Comparison of ENCODE assay signal across 7 mouse cellular contexts in genomic region chr9:20385343-20385703, GRCm38 (mm10). TPM values are rescaled to one million over a fixed set of nuclear protein-coding genes. Genes with fewer than 3 reads are reported as not detected.
DNase-seq lines count a peak whose midpoint lies in the region; ATAC-seq and TF ChIP-seq lines count a peak whose summit lies in the region.

No protein-coding gene starts in this region.

- H3K36me3 ChIP-seq in lung, embryonic 16.5 days (ENCODE audit: control insufficient read depth, insufficient read depth, low read length), result no peaks in the 10 kb centered on the region
- no peaks in the 10 kb centered on the region for H3K36me3 ChIP-seq in erythroblast, embryonic 14.5 days (ENCODE audit: control insufficient read depth)
- H3K36me3 ChIP-seq in limb, embryonic 14.5 days (ENCODE audit: control insufficient read depth, insufficient read depth, low read length), result no peaks in the 10 kb centered on the region
- no peaks in the 10 kb centered on the region for H3K36me3 ChIP-seq in stomach, embryonic 14.5 days (ENCODE audit: control insufficient read depth, insufficient read depth, low read length)

- H3K27ac ChIP-seq in lung, embryonic 16.5 days (ENCODE audit: low read length), result peak overlapping the region; percentile 82
- peak overlapping the region; percentile 80 for H3K27ac ChIP-seq in limb, embryonic 14.5 days (replicated peaks; ENCODE audit: low read depth, low read length)
- H3K27ac ChIP-seq in stomach, embryonic 14.5 days (ENCODE audit: low read length), result peak overlapping the region; percentile 52; the same call in 1 of the 2 replicates

- ATAC-seq in lung, embryonic 16.5 days (ENCODE audit: low read depth), result peak; percentile 69
- peak; percentile 69 for ATAC-seq in limb, embryonic 14.5 days (ENCODE audit: low FRiP score, low read depth)
- peak; percentile 31; the same call in 1 of the 2 replicates for ATAC-seq in stomach, embryonic 14.5 days (ENCODE audit: insufficient number of reproducible peaks, insufficient read depth, low FRiP score, low read depth)

- H3K27me3 ChIP-seq in lung, embryonic 16.5 days (ENCODE audit: control insufficient read depth, insufficient read depth, low read depth, low read length), result no peaks in the 10 kb centered on the region
- no peaks in the 10 kb centered on the region for H3K27me3 ChIP-seq in erythroblast, embryonic 14.5 days (ENCODE audit: control insufficient read depth)
- H3K27me3 ChIP-seq in limb, embryonic 14.5 days (ENCODE audit: control insufficient read depth, insufficient read depth, low read length), result no peaks in the 10 kb centered on the region
- H3K27me3 ChIP-seq in stomach, embryonic 14.5 days (ENCODE audit: control insufficient read depth, insufficient read depth, low read length), result no peaks in the 10 kb centered on the region

- 12% methylated on average over 16 of the region's 16 CpGs for WGBS in lung, embryonic 16.5 days
- 24% methylated on average over 16 of the region's 16 CpGs for WGBS in limb, embryonic 14.5 days
- 12% methylated on average over 16 of the region's 16 CpGs for WGBS in stomach, embryonic 14.5 days

- H3K4me3 ChIP-seq in lung, embryonic 16.5 days (ENCODE audit: low read length), result peak overlapping the region; percentile 77
- peak overlapping the region; percentile 87 for H3K4me3 ChIP-seq in erythroblast, embryonic 14.5 days (replicated peaks)
- H3K4me3 ChIP-seq in limb, embryonic 14.5 days (replicated peaks; ENCODE audit: low read length), result peak overlapping the region; percentile 67
- peak overlapping the region; percentile 63 for H3K4me3 ChIP-seq in stomach, embryonic 14.5 days (ENCODE audit: low read depth, low read length)

- H3K9ac ChIP-seq in lung, embryonic 16.5 days (ENCODE audit: low read length), result peak overlapping the region; percentile 87
- H3K9ac ChIP-seq in limb, embryonic 14.5 days (ENCODE audit: low read depth, low read length, severe bottlenecking), result peak overlapping the region; percentile 77
- H3K9ac ChIP-seq in stomach, embryonic 14.5 days (replicated peaks; ENCODE audit: low read depth, low read length), result peak overlapping the region; percentile 65

- H3K9me3 ChIP-seq in lung, embryonic 16.5 days (ENCODE audit: control insufficient read depth, low read length), result no peaks in the 10 kb centered on the region
- H3K9me3 ChIP-seq in erythroblast, embryonic 14.5 days (ENCODE audit: control insufficient read depth, low read length), result no peaks in the 10 kb centered on the region
- H3K9me3 ChIP-seq in limb, embryonic 14.5 days (ENCODE audit: control insufficient read depth, low read length), result 0 out of 2 replicates have a peak, but pooled peaks cover 3% of the 10 kb centered on the region
- no peaks in the 10 kb centered on the region for H3K9me3 ChIP-seq in stomach, embryonic 14.5 days (ENCODE audit: control insufficient read depth, low read depth, low read length)

- H3K4me2 ChIP-seq in lung, embryonic 16.5 days (ENCODE audit: low read depth, low read length), result peak overlapping the region; percentile 91
- peak overlapping the region; percentile 84 for H3K4me2 ChIP-seq in limb, embryonic 14.5 days (replicated peaks; ENCODE audit: low read depth, low read length, severe bottlenecking)
- H3K4me2 ChIP-seq in stomach, embryonic 14.5 days (replicated peaks; ENCODE audit: low read depth, low read length), result peak overlapping the region; percentile 72

- peaks cover 7% of the 10 kb centered on the region; the same call in 1 of the 2 replicates for H3K4me1 ChIP-seq in lung, embryonic 16.5 days (replicated peaks; ENCODE audit: control insufficient read depth, insufficient read depth, low read length)
- H3K4me1 ChIP-seq in erythroblast, embryonic 14.5 days (ENCODE audit: control insufficient read depth), result peaks cover 17% of the 10 kb centered on the region
- peaks cover 7% of the 10 kb centered on the region for H3K4me1 ChIP-seq in limb, embryonic 14.5 days (ENCODE audit: control insufficient read depth, insufficient read depth, low read length)
- H3K4me1 ChIP-seq in stomach, embryonic 14.5 days (ENCODE audit: control insufficient read depth, insufficient read depth, low read length), result no peaks in the 10 kb centered on the region

- no peak for TF ChIP-seq POLR2A in limb, embryonic 14.5 days (IDR thresholded peaks at IDR 0.05; ENCODE audit: borderline replicate concordance, extremely low read depth, insufficient read depth, insufficient read length)

- DNase-seq in lung, postnatal 25 days (ENCODE audit: low spot score), result no peak
- no peak for DNase-seq in limb, embryonic 14.5 days (ENCODE audit: low spot score)
- no peak for DNase-seq in layer of hippocampus, adult 9-11 months
- no peak for DNase-seq in embryo, embryonic 10 days (ENCODE audit: low spot score)

RNA-seq across cellular contexts. Expression of gene Zfp560, which starts 0.3 kb away (rescaled TPM):
- 38.5 and 40.0 TPM in 2 replicates for polyA plus RNA-seq in lung, embryonic 16.5 days (2015; fragmentation: Nextera tagmentation; extraction: Ambion mirVana)
- polyA plus RNA-seq in erythroblast, embryonic 14.5 days (2012), result 0.04 and 0.06 TPM in 2 replicates
- polyA plus RNA-seq in limb, embryonic 14.5 days (2012; rRNA removed), result 16.0 and 21.0 TPM in 2 replicates
- 43.7 and 44.9 TPM in 2 replicates for polyA plus RNA-seq in limb, embryonic 14.5 days (2014; fragmentation: Nextera tagmentation; extraction: Ambion mirVana)
- polyA plus RNA-seq in stomach, embryonic 14.5 days (2014; fragmentation: Nextera tagmentation; extraction: Ambion mirVana), result 43.2 and 49.0 TPM in 2 replicates

RNA-seq across cellular contexts. Expression of gene Olfr18, which starts 49.4 kb away (rescaled TPM):
- polyA plus RNA-seq in lung, embryonic 16.5 days (2015; fragmentation: Nextera tagmentation; extraction: Ambion mirVana), result not detected in 2 replicates
- not detected in 2 replicates for polyA plus RNA-seq in erythroblast, embryonic 14.5 days (2012)
- 0.04 and 0.08 TPM in 2 replicates for polyA plus RNA-seq in limb, embryonic 14.5 days (2012; rRNA removed)
- polyA plus RNA-seq in limb, embryonic 14.5 days (2014; fragmentation: Nextera tagmentation; extraction: Ambion mirVana), result not detected in 2 replicates
- polyA plus RNA-seq in stomach, embryonic 14.5 days (2014; fragmentation: Nextera tagmentation; extraction: Ambion mirVana), result not detected in 2 replicates

Comparison
In these comparisons a context has a peak if more than half of its experiments do, and no peak if none do; other contexts are left out.
1. RNA of gene Zfp560, which starts 0.3 kb away (polyA plus RNA-seq): 43.2 to 49.0 TPM in stomach, embryonic 14.5 days, 16.0 to 44.9 TPM in limb, embryonic 14.5 days and 38.5 to 40.0 TPM in lung, embryonic 16.5 days; 0.04 to 0.06 TPM in erythroblast, embryonic 14.5 days; every median in the first group is over 10 times any median in the second.
2. Peak in every context shown above with its lines, with median percentiles within 50 percentile points of each other: ATAC-seq, H3K27ac ChIP-seq, H3K4me2 ChIP-seq, H3K4me3 ChIP-seq and H3K9ac ChIP-seq.